Mouse (Mus musculus) erythroblast, embryonic 14.5 days (primary cell): Measurements from ENCODE around the gene 1110059E24Rik.

ENCODE experiments used
- GATA1 ChIP-seq: IDR thresholded peaks from 2 replicates; pipeline ENCODE4 v1.6.1; 2012; ENCODE audit warnings: low read length, inconsistent platforms, mixed read lengths
- TAL1 ChIP-seq: IDR thresholded peaks from 3 replicates; pipeline ENCODE4 v1.6.1; 2012; ENCODE audit warnings: low read length, inconsistent platforms, mixed read lengths

GRCm38 (mm10) chr19:21601541-21602101 is 51.2 kb downstream of the 1110059E24Rik start:
- TF ChIP-seq GATA1 (no peak), TAL1 (no peak)
